Mouse (Mus musculus): ENCODE measurements at regions not wholly inside any gene's neighbourhood (a gene's known extent, or its start where the extent isn't known, plus 50 kb on each side); places are given as distances from the start of the nearest gene placed in this dataset.

DNA sequence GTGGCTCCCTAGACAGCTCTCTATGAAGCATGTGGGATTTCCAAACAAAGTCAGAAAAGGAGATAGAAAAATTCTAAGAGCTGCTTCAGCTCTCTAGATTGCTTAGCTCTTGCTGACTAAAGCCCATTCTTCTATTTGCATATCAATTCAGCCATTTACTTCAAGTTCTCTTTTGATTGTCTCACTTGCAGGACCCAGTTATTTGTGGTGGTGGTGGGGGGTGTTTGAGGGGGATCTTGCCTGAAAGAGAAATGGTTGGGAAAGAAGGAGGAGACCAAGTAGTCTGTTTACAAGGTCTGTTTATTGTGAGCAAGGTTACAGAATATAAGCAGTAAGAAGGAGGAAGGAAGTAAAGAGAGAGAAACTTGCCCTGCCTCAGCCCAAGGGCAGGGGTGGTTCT, 135.6 kb downstream of the Bche start:
- POLR2A ChIA-PET = no interaction called here

GRCm38 (mm10) chr3:73569286-73569685, 138.9 kb downstream of the Bche start:
- CTCF ChIA-PET = no interaction called here
- POLR2A ChIA-PET = interaction anchor here in 1 of 4 experiments (0.6 kb wide), 1 partner anchor 44 kb away, joined by 3 read pairs; no protein-coding TSS in a partner anchor

More for the DNA sequence above, 135.6 kb downstream of the Bche start:
- CTCF ChIA-PET = no interaction called here
